Mouse (Mus musculus) heart, adult 9 months (tissue): ENCODE results near the gene Col4a1.
A peak's percentile ranks its signal among the peaks of the same experiment; 100 is the strongest.

Experiments used
- DNase-seq, 2 experiments: peaks; one replicate each; pipeline ENCODE4 v3.0.0; 2022; ENCODE audit warnings: low spot score in 2 of 2

The Col4a1 gene

DNA sequence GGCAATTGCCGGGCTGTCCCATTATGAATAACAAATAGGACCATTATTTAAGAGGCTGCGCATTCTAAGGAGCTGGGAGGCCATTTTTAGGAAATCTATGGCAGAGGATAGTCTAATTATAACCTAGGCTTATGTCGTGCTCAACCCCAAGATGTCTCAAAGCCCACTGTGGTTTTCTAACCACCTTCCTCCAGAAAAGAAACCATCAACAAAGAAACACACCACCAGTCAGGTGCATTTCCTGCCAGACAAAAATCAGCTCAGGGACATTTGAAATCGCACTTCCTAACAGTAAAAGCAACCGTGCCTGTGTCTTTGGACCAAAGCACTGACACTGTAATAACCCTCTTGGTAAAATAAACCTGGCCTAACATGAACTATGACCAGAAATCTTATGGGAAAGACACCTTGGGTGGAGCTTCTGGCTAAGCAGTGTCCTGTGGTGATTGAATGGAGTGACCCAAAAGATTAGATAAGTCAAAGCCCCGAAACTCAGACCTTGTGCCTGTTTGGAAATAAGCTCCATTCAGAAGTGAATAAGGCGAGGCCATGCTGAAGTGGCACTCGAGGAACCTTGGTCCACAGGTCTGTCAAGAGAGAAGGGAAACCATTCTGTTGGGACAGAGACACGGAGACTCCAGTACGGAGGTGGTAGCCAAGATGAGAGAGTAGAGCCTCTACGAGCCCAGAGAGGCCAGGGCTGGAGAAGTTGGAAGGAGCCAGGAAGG lies 131.0 kb downstream of the Col4a1 start:
- no peak for DNase-seq

DNA sequence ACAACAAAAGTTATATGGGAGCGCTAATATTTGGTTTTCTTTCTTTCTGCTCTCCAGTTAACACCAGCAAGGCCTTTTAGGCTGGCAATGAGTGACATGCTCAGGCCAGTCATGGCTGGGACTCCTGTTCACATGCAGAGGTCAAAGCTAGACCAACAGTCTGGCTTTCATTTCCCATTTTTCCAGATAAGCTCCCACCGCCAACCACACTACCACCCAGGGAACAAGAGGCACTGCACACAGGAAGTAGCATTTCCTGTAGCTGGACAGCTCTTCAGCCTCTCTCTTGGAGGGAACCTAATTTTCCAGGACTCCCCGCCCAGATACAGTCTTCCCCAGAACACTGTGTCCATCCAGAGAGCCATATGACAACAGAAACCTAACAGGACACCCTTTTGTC lies 132.8 kb downstream of the Col4a1 start:
- DNase-seq, result no peak

DNA sequence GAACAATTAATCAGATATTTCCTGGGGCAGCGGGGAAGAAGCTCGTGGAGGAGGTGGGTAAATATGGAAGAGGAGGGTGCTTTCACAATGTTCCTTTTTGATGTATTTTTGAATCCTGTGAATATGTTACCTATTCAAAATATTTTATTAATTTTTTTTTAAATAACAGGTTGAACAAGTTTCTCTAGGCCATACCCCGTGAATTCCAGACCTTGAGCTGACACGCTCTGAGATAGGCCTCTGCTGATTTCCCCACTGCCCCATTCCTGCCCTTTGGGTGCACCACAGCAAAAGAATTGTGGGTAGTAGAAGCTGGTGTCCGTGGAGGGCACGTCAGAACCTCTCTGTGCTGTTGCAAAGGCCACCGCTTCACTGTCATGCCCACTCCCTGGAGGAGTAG lies 136.2 kb downstream of the Col4a1 start:
- DNase-seq, result no peak

DNA sequence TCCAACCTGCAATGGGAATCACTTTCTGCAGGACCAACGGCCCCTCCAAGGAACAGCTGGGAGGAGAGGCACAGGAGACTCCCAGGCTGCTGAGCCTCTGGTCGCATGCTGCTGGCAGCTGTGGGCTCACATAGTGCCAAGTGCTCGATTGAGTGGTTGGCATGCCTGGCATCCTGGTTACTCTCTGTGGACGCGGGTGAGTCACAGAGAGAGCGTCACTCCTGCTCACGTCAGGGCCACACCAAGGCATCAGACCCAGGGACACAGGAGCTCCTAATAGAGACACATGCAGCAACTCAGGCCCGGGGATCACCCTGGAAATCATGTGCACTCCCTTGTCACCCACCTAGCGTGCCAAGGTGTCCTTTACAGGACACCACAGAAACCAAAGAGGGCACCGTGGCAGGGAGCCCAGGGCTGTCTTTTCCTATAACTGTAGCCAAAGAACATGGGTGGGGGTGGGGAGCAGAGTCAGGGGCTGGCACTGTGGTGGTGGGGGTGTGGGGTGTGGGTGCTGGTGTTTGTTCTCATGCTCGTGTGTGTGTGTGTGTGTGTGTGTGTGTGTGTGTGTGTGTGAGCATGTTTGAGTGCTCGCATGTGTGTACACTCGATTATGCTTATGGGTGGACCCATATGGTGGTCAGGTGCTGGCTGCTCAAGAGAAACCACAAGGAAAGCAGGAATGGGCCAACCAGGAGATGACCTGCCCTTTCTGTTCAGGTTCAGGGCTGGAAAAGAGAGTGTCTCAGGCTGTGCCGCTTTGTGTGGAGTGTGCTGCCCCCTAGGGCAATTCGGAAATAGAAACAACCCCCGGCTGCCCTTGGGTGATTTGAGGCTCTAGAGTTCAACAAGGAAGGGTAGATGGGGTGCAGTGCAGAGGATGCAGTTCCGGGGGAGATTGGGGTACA lies 139.1 kb downstream of the Col4a1 start:
- peak; percentile 69 to 82 for DNase-seq

DNA sequence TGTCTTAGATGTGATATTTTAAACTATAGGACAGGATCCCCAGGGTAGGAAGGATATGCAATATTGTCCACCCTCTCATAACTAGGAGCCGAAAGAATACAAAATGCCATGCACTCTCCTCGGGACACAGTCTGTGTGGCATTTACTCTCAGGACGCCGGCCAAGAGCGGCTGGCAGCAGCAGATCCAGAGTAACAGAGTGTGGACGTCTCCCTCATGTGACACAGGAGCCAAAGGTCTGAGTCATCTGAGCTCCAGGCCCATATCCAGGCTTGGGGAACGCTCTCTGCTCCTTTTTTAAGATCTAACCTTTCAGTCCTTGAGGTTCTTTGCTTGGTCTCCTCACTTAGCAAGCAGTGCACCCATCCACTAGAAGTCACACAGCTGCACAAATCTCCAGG lies 141.1 kb downstream of the Col4a1 start:
- peak; percentile 66 to 74 for DNase-seq

DNA sequence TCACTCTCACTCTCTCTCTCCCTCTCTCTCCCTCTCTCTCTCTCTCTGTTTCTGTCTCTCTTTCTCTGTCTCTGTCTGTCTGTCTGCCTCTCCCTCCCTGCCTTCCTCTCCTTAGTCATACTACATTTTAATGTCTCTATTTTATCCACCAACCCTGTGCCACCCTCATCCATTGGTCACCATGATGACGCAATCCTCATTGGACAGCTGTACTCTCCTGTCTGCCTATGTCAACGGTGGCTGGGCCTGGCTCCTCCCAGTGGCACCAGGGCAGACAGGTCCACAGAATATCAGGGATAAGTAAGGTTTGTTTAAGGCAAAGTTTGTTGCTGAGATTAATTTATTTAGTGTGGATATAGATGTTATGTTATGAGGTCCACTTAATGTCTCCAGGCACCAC lies 143.2 kb downstream of the Col4a1 start:
- DNase-seq, result no peak

DNA sequence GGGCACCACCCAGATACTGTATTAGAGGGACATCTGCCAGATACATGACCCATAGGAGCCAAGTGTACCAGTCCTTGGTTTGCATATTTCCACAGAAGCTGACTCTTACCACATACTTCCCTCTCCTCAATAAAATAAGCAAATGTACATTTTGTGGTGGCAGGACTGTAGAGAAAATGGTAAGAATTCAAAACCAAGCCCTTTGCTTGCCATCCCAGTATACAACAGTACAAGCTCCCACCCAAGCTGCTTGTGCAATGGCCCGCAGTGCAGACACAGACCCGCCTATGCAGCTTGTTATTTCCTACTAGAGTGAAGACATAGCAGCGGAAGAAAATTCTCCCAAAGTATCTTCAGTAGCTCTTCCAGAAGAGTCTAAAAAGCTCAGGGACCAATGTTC lies 143.8 kb downstream of the Col4a1 start:
- no peak for DNase-seq

DNA sequence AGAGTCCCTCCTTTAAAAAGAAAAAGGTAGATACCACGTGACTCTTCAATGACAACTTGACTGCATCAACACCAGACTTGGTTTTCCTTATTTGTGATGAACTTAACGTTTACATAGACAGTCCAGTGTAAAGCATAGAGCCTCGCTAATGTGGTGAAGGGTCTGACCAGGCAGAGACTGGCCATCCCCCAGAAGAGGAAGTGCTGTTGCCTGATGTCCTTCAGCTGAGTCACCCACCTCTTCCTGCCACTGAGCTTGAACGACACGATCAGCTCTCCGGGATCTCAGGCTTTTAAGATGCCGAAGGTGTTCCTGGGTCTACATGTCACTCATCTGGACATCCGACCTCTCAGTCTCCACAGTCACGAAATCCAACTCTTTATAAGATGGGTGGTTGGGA lies 144.7 kb downstream of the Col4a1 start:
- no peak for DNase-seq

DNA sequence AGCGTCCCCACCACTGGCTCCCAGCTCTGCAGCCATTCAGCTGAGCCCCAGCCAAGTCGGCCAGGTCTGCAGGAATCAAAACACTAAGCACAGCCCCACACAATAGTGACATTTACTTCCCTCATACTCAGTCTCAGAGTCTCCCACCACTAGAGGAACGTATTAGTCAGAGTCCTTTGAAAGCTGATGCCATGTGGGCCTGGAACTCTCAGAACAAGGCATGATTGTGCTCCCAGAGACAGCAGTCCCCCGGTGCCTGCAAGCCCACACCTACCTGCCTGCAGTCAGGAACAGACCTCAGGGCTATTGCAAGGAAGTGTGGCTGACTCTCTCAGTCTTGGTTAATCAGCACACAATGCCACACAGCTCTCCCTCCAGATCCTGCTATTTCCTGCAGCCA lies 147.0 kb downstream of the Col4a1 start:
- DNase-seq, result no peak

DNA sequence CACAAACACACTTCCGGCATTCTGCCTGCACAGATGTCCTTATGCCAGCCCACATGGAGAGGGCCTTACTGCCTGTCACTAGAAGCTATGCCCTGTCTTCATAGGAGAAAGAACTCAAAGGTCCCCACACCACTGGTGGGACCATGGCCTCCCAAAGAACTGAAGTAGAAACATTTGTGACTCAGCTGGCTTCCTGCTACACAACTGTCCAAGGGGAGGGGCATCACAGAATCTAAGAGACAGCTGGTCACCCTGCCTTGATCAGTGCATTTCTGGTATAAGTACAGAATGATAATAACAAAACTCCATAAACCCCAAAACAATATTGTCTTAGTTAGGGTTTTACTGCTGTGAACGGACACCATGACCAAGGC lies 156.3 kb downstream of the Col4a1 start:
- DNase-seq, result no peak

DNA sequence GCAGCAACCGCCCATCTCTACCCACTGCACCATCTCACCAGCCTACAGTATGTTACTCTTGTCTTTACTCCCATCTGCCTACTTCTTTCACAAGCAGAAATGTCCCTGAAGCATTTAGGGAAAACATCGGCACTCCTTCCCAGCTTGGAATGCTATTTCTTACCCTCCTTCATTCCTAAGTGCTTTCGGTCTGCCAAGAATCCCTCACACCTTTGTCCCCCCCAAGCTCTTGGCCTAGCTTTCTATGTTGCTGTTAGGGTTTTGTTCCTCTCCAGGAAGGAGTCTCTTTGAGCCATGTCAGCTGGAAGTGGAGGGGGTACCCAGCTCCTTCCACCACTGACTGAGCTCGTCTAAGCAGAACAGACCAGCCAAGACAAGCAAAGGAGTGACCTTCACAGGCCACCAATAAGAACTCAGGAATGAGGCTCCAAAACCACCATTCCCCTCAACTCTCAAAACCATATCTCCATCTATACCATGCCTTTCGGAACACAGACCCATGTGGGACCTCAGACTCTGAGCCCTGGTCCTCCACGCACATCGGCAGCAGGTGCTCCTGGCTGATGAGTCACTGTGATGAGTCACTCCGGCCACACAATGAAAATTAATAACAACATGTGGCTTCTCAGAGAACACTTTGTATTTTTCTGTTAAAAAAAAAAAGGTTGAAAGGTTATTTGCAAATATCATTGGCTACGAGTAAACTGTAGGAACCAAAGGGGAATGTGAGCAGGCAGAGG lies 156.9 kb downstream of the Col4a1 start:
- no peak for DNase-seq

DNA sequence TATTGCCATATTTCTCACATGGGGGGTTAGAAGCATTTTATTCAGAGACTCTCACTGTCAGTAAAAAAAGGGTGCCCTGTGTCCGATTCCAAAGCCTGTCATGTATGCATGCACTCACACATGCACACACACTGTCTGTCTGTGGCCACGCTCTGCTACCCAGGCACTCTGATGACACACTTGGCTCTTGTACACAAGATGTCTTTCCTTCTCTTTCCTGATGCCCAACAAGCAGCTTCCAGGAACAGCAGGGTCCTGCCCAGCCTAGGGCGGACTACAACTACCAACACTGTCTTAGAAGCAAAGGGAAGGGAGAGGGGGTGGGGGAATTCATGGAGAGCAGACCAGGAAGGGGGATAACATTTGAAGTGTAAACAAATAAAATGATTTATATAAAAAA lies 162.4 kb downstream of the Col4a1 start:
- DNase-seq, result no peak

DNA sequence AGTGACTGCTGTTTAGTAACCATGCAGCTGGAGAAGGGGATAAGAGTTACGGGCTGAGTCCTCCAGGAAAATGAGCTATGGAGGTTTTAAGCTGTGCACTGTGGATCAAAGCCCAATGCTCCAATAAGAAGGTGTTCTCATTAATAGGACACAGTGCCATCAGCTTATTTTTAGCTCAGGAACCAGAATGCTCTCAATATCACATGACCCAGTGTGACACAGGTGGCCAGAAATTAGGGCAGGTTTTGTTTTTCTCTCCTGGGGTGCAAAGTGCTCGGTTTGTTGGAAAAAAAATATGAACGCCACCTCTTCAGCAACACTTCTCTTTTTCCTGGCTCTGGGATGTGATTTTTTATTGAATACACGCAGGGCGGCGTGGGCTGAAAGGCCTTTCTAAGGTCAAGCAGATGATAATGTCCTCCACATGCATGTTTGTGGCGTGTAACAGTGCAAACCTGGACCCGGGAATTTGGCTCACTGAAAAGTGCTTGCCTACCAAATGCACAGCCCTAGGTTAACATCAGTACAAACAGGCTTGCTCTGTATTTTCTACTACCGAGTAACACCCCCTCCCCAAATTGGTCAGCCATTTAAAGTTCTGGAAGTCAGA lies 163.3 kb downstream of the Col4a1 start:
- DNase-seq, result no peak

DNA sequence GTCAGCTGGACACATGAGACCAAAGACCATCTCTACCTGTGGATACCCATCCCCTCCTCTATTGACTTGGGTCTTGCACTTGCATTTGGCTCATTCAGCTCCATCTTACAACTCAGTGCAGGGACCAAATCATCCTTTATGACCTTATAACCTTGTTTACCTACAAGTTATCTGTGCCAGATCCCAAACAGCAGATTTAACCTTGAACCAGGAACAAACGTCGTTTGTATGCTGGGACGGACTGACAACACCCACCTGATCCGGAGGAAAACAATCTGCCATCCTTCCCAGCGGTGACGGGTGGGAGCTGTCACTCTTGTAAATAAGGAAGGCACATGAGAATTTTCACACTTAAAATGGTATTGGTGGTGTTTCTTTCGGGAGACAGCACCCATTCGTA lies 163.8 kb downstream of the Col4a1 start:
- DNase-seq, result no peak
